8 mouse cellular contexts compared by ENCODE assay signal in the genomic region with DNA sequence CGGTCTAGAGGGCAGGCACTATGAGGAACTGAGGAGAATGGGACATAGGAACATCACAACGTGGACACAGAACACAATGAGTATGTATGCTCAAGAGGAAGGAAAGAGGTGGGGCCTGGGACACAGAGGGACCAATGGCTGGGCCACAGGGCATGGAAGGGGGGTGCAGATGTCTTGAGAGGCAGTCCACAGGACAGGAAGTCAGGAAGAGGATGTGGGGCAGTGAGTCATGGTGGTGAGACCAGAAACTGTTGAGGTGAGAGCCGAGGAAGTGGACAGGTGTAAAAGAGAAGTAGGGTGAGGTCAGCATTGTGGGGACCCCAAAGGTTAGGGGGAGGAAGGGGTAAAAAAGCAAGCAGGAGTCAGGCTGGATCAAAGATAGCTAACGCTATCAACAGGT. TPM values are rescaled to one million over a fixed set of nuclear protein-coding genes. Genes with fewer than 3 reads are reported as not detected.
DNase-seq lines count a peak whose midpoint lies in the region; ATAC-seq lines count a peak whose summit lies in the region.
"Had no signal": no experiment of that assay in that cellular context is flagged by ENCODE, and none has a peak within 500 bp of the region (broad histone marks: within the 10 kb centered on the region; RNA-seq: fewer than 3 reads in every experiment).

No protein-coding gene starts in this region.

- H3K4me1 ChIP-seq in hindbrain, embryonic 14.5 days (replicated peaks; ENCODE audit: control insufficient read depth, insufficient read depth, low read length), result no peaks in the 10 kb centered on the region

- no peak overlapping the region for H3K9ac ChIP-seq in hindbrain, embryonic 14.5 days
- H3K9ac ChIP-seq: limb, embryonic 13.5 days had no signal

- H3K4me2 ChIP-seq in hindbrain, embryonic 14.5 days (replicated peaks), result no peak overlapping the region
- H3K4me2 ChIP-seq: limb, embryonic 13.5 days had no signal

- no peaks in the 10 kb centered on the region for H3K36me3 ChIP-seq in hindbrain, embryonic 14.5 days (replicated peaks; ENCODE audit: control insufficient read depth, insufficient read depth)
- H3K36me3 ChIP-seq: limb, embryonic 13.5 days had no signal

- no peak overlapping the region for H3K4me3 ChIP-seq in hindbrain, embryonic 14.5 days (replicated peaks; ENCODE audit: low read length)
- H3K4me3 ChIP-seq: limb, embryonic 13.5 days had no signal

- DNase-seq in A20 (ENCODE audit: low read depth, low spot score), result peak; percentile 64
- peak; percentile 9 to 29 for DNase-seq in CD8-positive naive resting alpha-beta T cell, adult 2 months (ENCODE audit: low read depth in 2 of 2, low spot score in 2 of 2)
- peak; percentile 39 for DNase-seq in kidney, postnatal 14 days
- peak; percentile 44 for DNase-seq in naive thymus-derived CD4-positive, alpha-beta T cell, adult 2 months (ENCODE audit: low read depth)
- no peak for DNase-seq in urinary bladder, postnatal 10 days (ENCODE audit: low spot score)
- DNase-seq in urinary bladder, postnatal 14 days (ENCODE audit: low spot score), result no peak
- no peak for DNase-seq in hindbrain, embryonic 14.5 days (ENCODE audit: low spot score)

- WGBS in hindbrain, embryonic 14.5 days, result 84% methylated on average over 4 of the region's 4 CpGs

- H3K27ac ChIP-seq in hindbrain, embryonic 14.5 days, result no peak overlapping the region
- H3K27ac ChIP-seq: limb, embryonic 13.5 days had no signal

- H3K27me3 ChIP-seq in hindbrain, embryonic 14.5 days (ENCODE audit: control insufficient read depth, insufficient read depth, low read length), result no peaks in the 10 kb centered on the region
- H3K27me3 ChIP-seq: limb, embryonic 13.5 days had no signal

- no peaks in the 10 kb centered on the region for H3K9me3 ChIP-seq in hindbrain, embryonic 14.5 days (ENCODE audit: control insufficient read depth, low read length)
- H3K9me3 ChIP-seq: limb, embryonic 13.5 days had no signal

- no peak for ATAC-seq in hindbrain, embryonic 14.5 days (ENCODE audit: low FRiP score)

RNA-seq across cellular contexts. Expression of a gene that starts 7.6 kb away (rescaled TPM):
- polyA plus RNA-seq in hindbrain, embryonic 14.5 days (2014; fragmentation: Nextera tagmentation; extraction: Ambion mirVana), result 48.4 and 49.4 TPM in 2 replicates

RNA-seq across cellular contexts. Expression of a gene that starts 26.0 kb away (rescaled TPM):
- not detected in 2 replicates for polyA plus RNA-seq in hindbrain, embryonic 14.5 days (2014; fragmentation: Nextera tagmentation; extraction: Ambion mirVana)
- polyA plus RNA-seq: limb, embryonic 13.5 days had no signal

RNA-seq across cellular contexts. Expression of a gene that starts 35.5 kb away (rescaled TPM):
- 2.9 and 3.6 TPM in 2 replicates for polyA plus RNA-seq in hindbrain, embryonic 14.5 days (2014; fragmentation: Nextera tagmentation; extraction: Ambion mirVana)

Comparison
In these comparisons a context has a peak if more than half of its experiments do, and no peak if none do; other contexts are left out.
1. DNase-seq: peak in A20 (single experiment), CD8-positive naive resting alpha-beta T cell, adult 2 months (2 of 2), kidney, postnatal 14 days (single experiment) and naive thymus-derived CD4-positive, alpha-beta T cell, adult 2 months (single experiment); none in urinary bladder, postnatal 10 days (single experiment), urinary bladder, postnatal 14 days (single experiment) and hindbrain, embryonic 14.5 days (single experiment).